Mouse (Mus musculus) limb, embryonic 10.5 days (tissue): Measurements from ENCODE around the gene Glo1. TPM values are rescaled to one million over a fixed set of nuclear protein-coding genes. Genes with fewer than 3 reads are reported as not detected.

Source experiments
- DNase-seq: peaks from one replicate; pipeline ENCODE4 v3.0.0-alpha.2; 2017; ENCODE audit warnings: low spot score
- H3K27ac ChIP-seq: fragments of 300-500 bp; sonication (generic); 2 replicates; pipeline ENCODE4 v1.5.1; 2016; ENCODE audit warnings: mild to moderate bottlenecking
- H3K27me3 ChIP-seq: fragments of 300-500 bp; sonication (generic); 2 replicates; pipeline ENCODE4 v1.6.1; 2016; ENCODE audit warnings: low read depth, mild to moderate bottlenecking; ENCODE audit not compliant: poor library complexity, severe bottlenecking
- H3K36me3 ChIP-seq: fragments of 300-500 bp; sonication (generic); 2 replicates; pipeline ENCODE4 v1.6.1; 2016; ENCODE audit warnings: mild to moderate bottlenecking, moderate library complexity
- H3K4me1 ChIP-seq: fragments of 300-500 bp; sonication (generic); 2 replicates; pipeline ENCODE4 v1.6.1; 2016
- H3K4me3 ChIP-seq: fragments of 300-500 bp; sonication (generic); 2 replicates; pipeline ENCODE4 v1.5.1; 2016; ENCODE audit warnings: mild to moderate bottlenecking, moderate library complexity
- H3K9me3 ChIP-seq: fragments of 300-500 bp; sonication (generic); replicated peaks from 2 replicates; pipeline ENCODE4 v1.6.1; 2016; ENCODE audit warnings: mild to moderate bottlenecking
- WGBS: fragments of 180-500 bp; shearing (Covaris S2); methylation state at CpG from one replicate; pipeline ENCODE4 v1.1.7; 2016; 5-methylcytosine and 5-hydroxymethylcytosine counted together
- polyA plus RNA-seq: library from polyadenylated mRNA; unstranded; fragments of >200 nt; fragmentation: Nextera tagmentation; extraction: Ambion mirVana; gene quantifications from 2 replicates; pipeline ENCODE4 v1.2.1, GENCODE M21; 2016

Glo1 gene
- polyA plus RNA-seq, 1 experiment from 2014 or later: 206 TPM

GRCm38 (mm10) chr17:30610739-30611138 is 15.9 kb downstream of the Glo1 start:
- no peak for DNase-seq
- peaks cover 15% of the 10 kb centered on the region for H3K36me3 ChIP-seq
- 82% methylated on average over 1 of the region's 1 CpGs for WGBS
- peak overlapping the region; percentile 71; the same call in 1 of the 2 replicates for H3K4me3 ChIP-seq
- H3K9me3 ChIP-seq: no peaks in the 10 kb centered on the region
- no peak overlapping the region for H3K27ac ChIP-seq
- H3K4me1 ChIP-seq: peaks cover 24% of the 10 kb centered on the region
- H3K27me3 ChIP-seq: no peaks in the 10 kb centered on the region

- Histone ChIP-seq H3K27me3 (no peaks in the 10 kb centered on the region), H3K36me3 (peaks cover 15% of the 10 kb centered on the region), H3K27ac (no peak overlapping the region), H3K9me3 (no peaks in the 10 kb centered on the region), H3K4me1 (peaks cover 26% of the 10 kb centered on the region), H3K4me3 (no peak overlapping the region)
- no peak for DNase-seq
- 94% methylated on average over 5 of the region's 5 CpGs for WGBS
Measured at GRCm38 (mm10) chr17:30609980-30610307, 16.7 kb downstream of the Glo1 start.

GRCm38 (mm10) chr17:30609305-30609979 is 17.2 kb downstream of the Glo1 start:
- 95% methylated on average over 16 of the region's 16 CpGs for WGBS
- H3K36me3 ChIP-seq: peaks cover 15% of the 10 kb centered on the region
- DNase-seq: no peak
- H3K27ac ChIP-seq: no peak overlapping the region
- H3K27me3 ChIP-seq: no peaks in the 10 kb centered on the region
- H3K4me1 ChIP-seq: peaks cover 26% of the 10 kb centered on the region
- H3K9me3 ChIP-seq: no peaks in the 10 kb centered on the region
- no peak overlapping the region for H3K4me3 ChIP-seq

- Histone ChIP-seq H3K27me3 (no peaks in the 10 kb centered on the region), H3K4me1 (peaks cover 26% of the 10 kb centered on the region), H3K4me3 (no peak overlapping the region), H3K27ac (peak overlapping the region; percentile 19; the same call in 1 of the 2 replicates), H3K9me3 (no peaks in the 10 kb centered on the region), H3K36me3 (peaks cover 29% of the 10 kb centered on the region)
- DNase-seq: no peak
- 80% methylated on average over 8 of the region's 8 CpGs for WGBS
Measured at GRCm38 (mm10) chr17:30607909-30608495, 18.7 kb downstream of the Glo1 start.

DNA sequence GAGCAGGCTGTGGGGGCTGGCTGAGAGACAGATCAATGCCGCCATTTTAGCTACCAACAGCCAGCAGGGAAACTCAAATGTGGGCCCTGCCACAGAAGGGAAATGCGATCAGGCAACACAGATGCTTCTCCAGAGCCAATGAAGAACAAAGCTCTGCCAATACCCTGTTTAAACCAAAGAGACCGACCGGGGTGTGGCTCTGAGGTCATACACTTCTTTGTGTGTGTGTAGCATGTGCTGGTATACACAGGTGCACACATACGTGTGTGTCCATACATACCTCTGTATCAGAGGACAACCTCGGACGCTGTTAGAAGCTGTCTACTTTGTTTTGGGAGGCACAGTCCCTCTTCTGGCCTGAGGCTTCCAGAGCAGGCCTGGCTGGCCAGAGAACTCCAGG is 19.3 kb downstream of the Glo1 start:
- Histone ChIP-seq H3K27me3 (no peaks in the 10 kb centered on the region), H3K27ac (no peak overlapping the region), H3K4me3 (no peak overlapping the region), H3K4me1 (peaks cover 26% of the 10 kb centered on the region), H3K36me3 (peaks cover 35% of the 10 kb centered on the region), H3K9me3 (no peaks in the 10 kb centered on the region)
- 95% methylated on average over 7 of the region's 7 CpGs for WGBS
- DNase-seq: no peak

DNA sequence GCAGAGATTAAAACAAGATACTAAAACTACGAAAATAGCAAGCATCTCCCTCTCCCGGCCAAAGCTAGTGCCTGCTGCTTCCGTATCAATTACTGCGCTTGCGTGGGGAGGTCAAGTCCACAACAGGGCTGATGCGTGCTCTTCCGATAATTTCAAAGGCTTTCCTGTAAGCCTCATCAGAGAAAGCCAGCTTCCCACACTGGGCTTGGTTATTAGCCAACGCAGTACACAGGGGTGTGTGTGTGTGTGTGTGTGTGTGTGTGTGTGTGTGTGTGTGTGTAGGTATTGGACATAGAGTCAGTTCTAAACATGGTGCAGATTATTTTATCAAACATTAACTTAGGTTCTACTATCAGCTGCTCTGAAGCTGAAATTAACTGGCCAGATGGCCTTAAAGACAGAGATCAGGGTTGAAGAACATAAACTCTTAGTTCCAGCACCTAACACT is 20.0 kb downstream of the Glo1 start:
- DNase-seq: no peak
- 92% methylated on average over 8 of the region's 8 CpGs for WGBS

DNA sequence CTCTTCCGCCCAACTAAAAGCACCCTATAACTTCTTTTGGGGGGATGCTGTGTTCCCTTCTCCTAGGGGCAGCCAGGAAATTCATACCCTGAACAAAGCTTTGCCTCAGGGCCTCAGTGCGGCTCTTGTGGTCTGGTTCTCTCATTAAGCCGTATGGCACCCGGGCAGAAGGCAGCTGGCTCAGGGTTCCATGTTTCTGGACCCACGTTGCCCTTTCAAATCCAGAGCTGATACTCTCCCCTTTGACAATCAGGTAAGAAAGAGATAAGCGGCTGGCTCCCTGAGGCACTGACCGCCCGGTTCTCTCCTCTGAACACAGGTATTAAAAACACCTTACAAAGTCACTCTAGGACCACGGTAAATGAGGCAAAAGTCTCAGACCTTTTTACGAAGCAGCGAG is 20.5 kb downstream of the Glo1 start:
- H3K27ac ChIP-seq: no peak overlapping the region
- no peak for DNase-seq
- H3K9me3 ChIP-seq: no peaks in the 10 kb centered on the region
- H3K36me3 ChIP-seq: peaks cover 46% of the 10 kb centered on the region
- H3K27me3 ChIP-seq: no peaks in the 10 kb centered on the region
- no peak overlapping the region for H3K4me3 ChIP-seq
- H3K4me1 ChIP-seq: peaks cover 19% of the 10 kb centered on the region
- 95% methylated on average over 11 of the region's 11 CpGs for WGBS

More for the DNA sequence above, 20.0 kb downstream of the Glo1 start:
- no peak overlapping the region for H3K4me3 ChIP-seq
- no peaks in the 10 kb centered on the region for H3K9me3 ChIP-seq
- H3K4me1 ChIP-seq: peaks cover 23% of the 10 kb centered on the region
- H3K27me3 ChIP-seq: no peaks in the 10 kb centered on the region
- H3K27ac ChIP-seq: no peak overlapping the region
- H3K36me3 ChIP-seq: peaks cover 42% of the 10 kb centered on the region

DNA sequence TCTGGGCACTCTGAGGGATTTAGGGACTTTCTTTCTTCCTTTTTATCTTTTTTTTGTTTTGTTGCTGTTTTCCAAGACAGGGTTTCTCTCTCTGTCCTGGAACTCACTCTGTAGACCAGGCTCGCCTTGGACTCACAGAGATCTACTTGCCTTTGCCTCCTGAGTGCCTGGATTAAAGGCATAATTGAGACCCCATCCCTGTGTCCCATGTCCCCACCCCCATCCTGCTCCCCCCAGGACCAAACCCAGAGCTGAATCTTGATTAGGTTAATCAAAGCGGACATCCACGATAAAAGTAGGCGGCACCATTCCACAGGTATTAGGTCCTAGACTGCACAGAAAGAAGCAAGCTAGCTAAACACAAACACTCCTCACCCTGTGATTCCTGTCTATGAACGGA is 21.7 kb downstream of the Glo1 start:
- Histone ChIP-seq H3K4me1 (peaks cover 15% of the 10 kb centered on the region; the same call in 1 of the 2 replicates), H3K27me3 (no peaks in the 10 kb centered on the region), H3K9me3 (no peaks in the 10 kb centered on the region), H3K36me3 (peaks cover 57% of the 10 kb centered on the region), H3K4me3 (no peak overlapping the region), H3K27ac (no peak overlapping the region)
- 92% methylated on average over 5 of the region's 5 CpGs for WGBS
- DNase-seq: no peak

GRCm38 (mm10) chr17:30604296-30604695 is 22.4 kb downstream of the Glo1 start:
- Histone ChIP-seq H3K9me3 (no peaks in the 10 kb centered on the region), H3K4me3 (no peak overlapping the region), H3K27me3 (no peaks in the 10 kb centered on the region), H3K27ac (no peak overlapping the region), H3K36me3 (peaks cover 57% of the 10 kb centered on the region), H3K4me1 (peaks cover 14% of the 10 kb centered on the region; the same call in 1 of the 2 replicates)
- DNase-seq: no peak
- WGBS: 98% methylated on average over 6 of the region's 6 CpGs

GRCm38 (mm10) chr17:30602175-30602574 is 24.5 kb downstream of the Glo1 start:
- H3K9me3 ChIP-seq: no peaks in the 10 kb centered on the region
- DNase-seq: no peak
- H3K27ac ChIP-seq: no peak overlapping the region
- peaks cover 2% of the 10 kb centered on the region; the same call in 1 of the 2 replicates for H3K4me1 ChIP-seq
- H3K36me3 ChIP-seq: peaks cover 72% of the 10 kb centered on the region
- no peak overlapping the region for H3K4me3 ChIP-seq
- no peaks in the 10 kb centered on the region for H3K27me3 ChIP-seq
- WGBS: 88% methylated on average over 14 of the region's 14 CpGs

GRCm38 (mm10) chr17:30598300-30598699 is 28.4 kb downstream of the Glo1 start:
- Histone ChIP-seq H3K9me3 (no peaks in the 10 kb centered on the region), H3K27me3 (no peaks in the 10 kb centered on the region), H3K4me3 (no peak overlapping the region), H3K4me1 (peaks cover 9% of the 10 kb centered on the region), H3K36me3 (peaks cover 91% of the 10 kb centered on the region), H3K27ac (no peak overlapping the region)
- no peak for DNase-seq
- WGBS: 83% methylated on average over 5 of the region's 5 CpGs

GRCm38 (mm10) chr17:30597786-30598185 is 28.9 kb downstream of the Glo1 start:
- Histone ChIP-seq H3K4me3 (no peak overlapping the region), H3K4me1 (peaks cover 9% of the 10 kb centered on the region), H3K27ac (no peak overlapping the region), H3K27me3 (no peaks in the 10 kb centered on the region), H3K9me3 (no peaks in the 10 kb centered on the region), H3K36me3 (peaks cover 91% of the 10 kb centered on the region)
- 96% methylated on average over 9 of the region's 9 CpGs for WGBS
- DNase-seq: no peak

DNA sequence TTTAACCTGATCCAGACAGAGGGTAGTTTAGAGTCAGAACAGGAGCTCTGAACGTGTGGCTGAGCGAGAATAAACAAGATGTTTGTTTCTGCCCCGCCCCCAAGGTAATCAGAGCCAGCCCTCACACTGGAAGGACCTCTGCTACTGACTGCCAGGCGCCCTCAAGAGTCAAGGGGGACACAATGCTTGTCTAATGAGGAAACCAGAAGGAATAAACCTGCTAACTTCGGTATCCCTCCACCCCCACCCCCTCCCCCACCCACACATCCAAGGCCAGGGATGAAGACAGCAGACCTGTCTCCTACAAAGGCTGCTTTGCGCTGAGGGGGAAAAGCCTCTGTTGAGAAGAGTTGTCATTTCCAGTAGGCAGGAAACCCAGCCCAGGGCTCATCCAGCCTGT is 31.8 kb downstream of the Glo1 start:
- Histone ChIP-seq H3K9me3 (no peaks in the 10 kb centered on the region), H3K4me1 (peaks cover 9% of the 10 kb centered on the region), H3K27me3 (no peaks in the 10 kb centered on the region), H3K36me3 (peaks cover 74% of the 10 kb centered on the region), H3K4me3 (no peak overlapping the region), H3K27ac (peak overlapping the region; percentile 19; the same call in 1 of the 2 replicates)
- DNase-seq: no peak
- 38% methylated on average over 6 of the region's 6 CpGs for WGBS
